Mouse (Mus musculus): ENCODE measurements around the gene 4921539E11Rik. TPM values are rescaled to one million over a fixed set of nuclear protein-coding genes. Genes with fewer than 3 reads are reported as not detected.

The 4921539E11Rik gene
- total RNA-seq, 2 experiments from 2014 or later, result not detected

Other genes starting within 250 kb of the 4921539E11Rik start
- 134 and 164 TPM in 2 replicates for gene Mier1, start 176.5 kb downstream of the 4921539E11Rik start, total RNA-seq (2015; ENCODE audit: low replicate concordance)
- gene Mier1, start 176.5 kb downstream of the 4921539E11Rik start, total RNA-seq (2017; ENCODE audit: low replicate concordance), result 151 and 175 TPM in 2 replicates
- gene Wdr78, start 176.3 kb downstream of the 4921539E11Rik start, total RNA-seq (2015; ENCODE audit: low replicate concordance), result 0.72 and 1.7 TPM in 2 replicates
- gene Wdr78, start 176.3 kb downstream of the 4921539E11Rik start, total RNA-seq (2017; ENCODE audit: low replicate concordance), result 1.6 and 4.2 TPM in 2 replicates
- gene Slc35d1, start 75.7 kb downstream of the 4921539E11Rik start, total RNA-seq (2015; ENCODE audit: low replicate concordance), result 21.6 and 37.3 TPM in 2 replicates
- gene Slc35d1, start 75.7 kb downstream of the 4921539E11Rik start, total RNA-seq (2017; ENCODE audit: low replicate concordance), result 5.9 and 8.7 TPM in 2 replicates
- gene Oma1, start 22.9 kb upstream of the 4921539E11Rik start, total RNA-seq (2015; ENCODE audit: low replicate concordance), result 2.5 TPM in 2 replicates
- gene Oma1, start 22.9 kb upstream of the 4921539E11Rik start, total RNA-seq (2017; ENCODE audit: low replicate concordance), result 9.6 and 12.8 TPM in 2 replicates